ENCODE assay signal across 25 mouse cellular contexts in genomic region chr15:61610662-61611061, GRCm38 (mm10).
"Had no signal": no experiment of that assay in that cellular context is flagged by ENCODE, and none has a peak within 500 bp of the region (broad histone marks: within the 10 kb centered on the region; RNA-seq: fewer than 3 reads in every experiment).

No protein-coding gene starts in this region.

- H3K9me3 ChIP-seq: heart, embryonic 13.5 days; heart, embryonic 15.5 days; hindbrain, embryonic 13.5 days; hindbrain, embryonic 15.5 days; kidney, embryonic 15.5 days; limb, embryonic 13.5 days had no signal

- H3K27me3 ChIP-seq: heart, embryonic 13.5 days; heart, embryonic 15.5 days; hindbrain, embryonic 13.5 days; hindbrain, embryonic 15.5 days; kidney, embryonic 15.5 days; limb, embryonic 13.5 days had no signal

- DNase-seq: forebrain, postnatal 0 days; gastrocnemius, postnatal 14 days; gastrocnemius, postnatal 36 days; heart, adult 11 months; heart, adult 2 months; heart, postnatal 14 days; heart, postnatal 36 days; kidney, adult 11 months; kidney, adult 2 months; kidney, adult 9 months; kidney, postnatal 14 days; kidney, postnatal 36 days; layer of hippocampus, adult 9-11 months; layer of hippocampus, postnatal 36 days; left cerebral cortex, postnatal 4 days had no signal

- H3K4me3 ChIP-seq: heart, adult 2 months; heart, embryonic 13.5 days; heart, embryonic 15.5 days; hindbrain, embryonic 13.5 days; hindbrain, embryonic 15.5 days; kidney, embryonic 15.5 days; limb, embryonic 13.5 days had no signal

- H3K4me1 ChIP-seq: hindbrain, embryonic 13.5 days; hindbrain, embryonic 15.5 days; limb, embryonic 13.5 days had no signal

- H3K27ac ChIP-seq: heart, adult 2 months; heart, embryonic 13.5 days; heart, embryonic 15.5 days; hindbrain, embryonic 13.5 days; hindbrain, embryonic 15.5 days; hindbrain, postnatal 0 days; kidney, embryonic 15.5 days; kidney, postnatal 0 days; limb, embryonic 13.5 days had no signal

- H3K36me3 ChIP-seq: heart, embryonic 13.5 days; heart, embryonic 15.5 days; hindbrain, embryonic 13.5 days; hindbrain, embryonic 15.5 days; kidney, embryonic 15.5 days; limb, embryonic 13.5 days had no signal

- H3K4me2 ChIP-seq: heart, embryonic 11.5 days; heart, embryonic 13.5 days; heart, embryonic 15.5 days; hindbrain, embryonic 13.5 days; hindbrain, embryonic 15.5 days; kidney, embryonic 15.5 days; limb, embryonic 13.5 days had no signal

- ATAC-seq: forebrain, postnatal 0 days; hindbrain, postnatal 0 days; intestine, embryonic 16.5 days had no signal

- H3K9ac ChIP-seq: forebrain, postnatal 0 days; heart, embryonic 13.5 days; heart, embryonic 15.5 days; hindbrain, embryonic 13.5 days; hindbrain, embryonic 15.5 days; kidney, embryonic 15.5 days; limb, embryonic 13.5 days had no signal
